Mouse (Mus musculus) layer of hippocampus, postnatal 25 days (tissue): ENCODE measurements around the gene Vmn1r104. TPM values are rescaled to one million over a fixed set of nuclear protein-coding genes. Genes with fewer than 3 reads are reported as not detected.
"Not testable (repeated sequence)": the region's sequence is repeated elsewhere in the genome, so short reads cannot be mapped to it uniquely, and the experiment has no call there.

Source experiments
- DNase-seq, 2 experiments: peaks; one replicate each; pipeline ENCODE4 v3.0.0; 2022; ENCODE audit warnings: mixed read lengths in 2 of 2, low spot score in 1 of 2; ENCODE audit errors: extremely low spot score in 1 of 2
- total RNA-seq, 2 experiments: library from RNA; stranded (reverse); gene quantifications; 2 replicates each; pipeline ENCODE4 v1.2.3; 2021

Gene Vmn1r104
- total RNA-seq = not detected

DNA sequence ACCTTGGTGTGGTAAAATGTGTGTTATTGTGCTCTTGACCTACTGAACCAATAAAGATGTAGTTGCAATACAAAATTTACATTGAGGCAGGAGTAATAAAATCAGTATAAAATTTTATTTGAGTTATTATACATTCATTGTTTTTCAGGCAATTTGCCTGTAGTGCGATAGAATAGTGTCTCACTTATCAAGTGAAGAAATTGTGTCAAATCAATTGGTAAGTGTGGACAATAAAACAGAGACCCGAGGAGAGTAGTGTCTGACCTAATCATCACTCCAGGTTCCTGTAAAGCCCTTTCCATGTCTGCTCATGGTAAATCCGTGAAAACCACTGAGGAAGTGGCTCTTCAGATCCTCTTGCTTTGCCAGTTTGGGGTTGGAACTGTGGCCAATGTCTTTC lies at the start of gene Vmn1r104:
TSS of gene Vmn1r104 (plus strand) at position 301 of the 400 bp plus-strand sequence.
- not testable (repeated sequence) for DNase-seq

DNA sequence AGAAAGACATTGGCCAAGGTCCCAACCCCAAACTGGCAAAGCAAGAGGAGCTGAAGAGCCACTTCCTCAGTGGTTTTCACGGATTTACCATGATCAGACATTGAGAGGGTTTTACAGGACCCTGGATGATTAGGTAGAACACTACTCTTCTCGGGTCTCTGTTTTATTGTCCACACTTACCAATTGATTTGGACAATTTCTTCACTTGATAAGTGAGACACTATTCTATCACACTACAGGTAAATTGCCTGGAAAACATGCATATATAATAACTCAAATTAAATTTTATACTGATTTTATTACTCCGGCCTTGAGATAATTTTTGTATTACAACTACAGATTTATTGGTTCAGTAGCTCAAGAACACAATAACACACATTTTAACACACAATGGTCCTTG lies 23.2 kb upstream of the Vmn1r104 start, which contains the start of gene Vmn1r103:
TSS of gene Vmn1r103 (minus strand) at position 101 of the 400 bp plus-strand sequence.
- not testable (repeated sequence) for DNase-seq

DNA sequence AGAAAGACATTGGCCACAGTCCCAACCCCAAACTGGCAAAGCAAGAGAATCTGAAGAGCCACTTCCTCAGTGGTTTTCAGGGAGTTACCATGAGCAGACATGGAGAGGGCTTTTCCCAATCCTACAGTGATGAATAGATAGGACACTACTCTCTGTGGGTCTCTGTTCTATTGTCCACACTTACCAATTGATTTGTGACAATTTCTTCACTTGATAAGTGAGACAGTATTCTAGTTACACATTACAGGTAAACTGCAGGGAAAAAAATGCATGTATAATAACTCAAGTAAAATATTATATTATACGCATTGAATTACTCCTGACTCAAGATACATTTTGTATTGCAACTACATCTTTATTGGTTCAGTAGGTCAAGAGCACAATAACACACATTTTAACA lies 12.0 kb downstream of the Vmn1r104 start, which contains the start of gene Gm5726:
TSS of gene Gm5726 (minus strand) at position 101 of the 400 bp plus-strand sequence.
- DNase-seq = not testable (repeated sequence)

DNA sequence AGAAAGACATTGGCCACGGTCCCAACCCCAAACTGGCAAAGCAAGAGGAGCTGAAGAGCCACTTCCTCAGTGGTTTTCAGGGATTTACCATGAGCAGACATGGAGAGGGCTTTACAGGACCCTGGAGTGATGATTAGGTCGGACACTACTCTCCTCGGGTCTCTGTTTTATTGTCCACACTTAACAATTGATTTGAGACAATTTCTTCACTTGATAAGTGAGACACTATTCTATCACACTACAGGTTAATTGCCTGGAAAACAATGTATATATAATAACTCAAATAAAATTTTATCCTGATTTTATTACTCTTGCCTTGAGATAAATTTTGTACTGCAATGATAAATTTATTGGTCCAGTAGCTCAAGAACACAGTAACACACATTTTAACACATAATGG lies 42.5 kb downstream of the Vmn1r104 start, which contains the start of gene Gm4141:
TSS of gene Gm4141 (minus strand) at position 101 of the 400 bp plus-strand sequence.
- not testable (repeated sequence) for DNase-seq

Other genes starting within 250 kb of the Vmn1r104 start
- gene Gm4133, start 199.8 kb upstream of the Vmn1r104 start, total RNA-seq = not detected
- not detected for gene Gm5728, start 158.4 kb upstream of the Vmn1r104 start, total RNA-seq
- not detected for gene Vmn1r100, start 115.9 kb upstream of the Vmn1r104 start, total RNA-seq
- gene Vmn1r101, start 91.2 kb upstream of the Vmn1r104 start, total RNA-seq = not detected
- not detected for gene Gm10670, start 58.9 kb upstream of the Vmn1r104 start, total RNA-seq
- not detected for gene Vmn1r103, start 23.3 kb upstream of the Vmn1r104 start, total RNA-seq
- gene Gm5726, start 11.9 kb downstream of the Vmn1r104 start, total RNA-seq = not detected
- not detected for gene Gm4141, start 42.4 kb downstream of the Vmn1r104 start, total RNA-seq
- gene Gm4513, start 65.2 kb downstream of the Vmn1r104 start, total RNA-seq = not detected
- gene Vmn1r107, start 135.1 kb downstream of the Vmn1r104 start, total RNA-seq = not detected
- not detected for gene Vmn1r111, start 169.4 kb downstream of the Vmn1r104 start, total RNA-seq
- not detected for gene Gm10668, start 196.8 kb downstream of the Vmn1r104 start, total RNA-seq
- not detected for gene Vmn1r112, start 237.3 kb downstream of the Vmn1r104 start, total RNA-seq